Mouse (Mus musculus) midbrain, embryonic 14.5 days (tissue): Measurements from ENCODE around the gene Lemd1. TPM values are rescaled to one million over a fixed set of nuclear protein-coding genes. Genes with fewer than 3 reads are reported as not detected.

ENCODE experiments used
- ATAC-seq: fragments of 200-750 bp; cut with Nextera tagmentation; 2 replicates; pipeline ENCODE4 v1.8.0; 2017; ENCODE audit warnings: moderate number of reproducible peaks, moderate library complexity; ENCODE audit not compliant: low FRiP score, low TSS enrichment
- DNase-seq: peaks from one replicate; pipeline ENCODE4 v3.0.0-alpha.2; 2015
- H3K27ac ChIP-seq: fragments of 300-500 bp; sonication (generic); replicated peaks from 2 replicates; pipeline ENCODE4 v1.5.1; 2014; ENCODE audit warnings: mild to moderate bottlenecking, low read depth, low read length, moderate library complexity
- H3K27me3 ChIP-seq: fragments of 300-500 bp; sonication (generic); 2 replicates; pipeline ENCODE4 v1.6.1; 2014; ENCODE audit warnings: low read length, control low read depth, mixed read lengths; ENCODE audit not compliant: control insufficient read depth, insufficient read depth
- H3K36me3 ChIP-seq: fragments of 300-500 bp; sonication (generic); 2 replicates; pipeline ENCODE4 v1.6.1; 2014; ENCODE audit warnings: low read length, control low read depth; ENCODE audit not compliant: control insufficient read depth, insufficient read depth
- H3K4me1 ChIP-seq: fragments of 300-500 bp; sonication (generic); 2 replicates; pipeline ENCODE4 v1.6.1; 2014; ENCODE audit warnings: mild to moderate bottlenecking, antibody characterized with exemption, low read length, control low read depth; ENCODE audit not compliant: control insufficient read depth, insufficient read depth
- H3K4me2 ChIP-seq: fragments of 300-500 bp; sonication (generic); 2 replicates; pipeline ENCODE4 v1.6.1; 2014; ENCODE audit warnings: mild to moderate bottlenecking, low read length, moderate library complexity
- H3K4me3 ChIP-seq: fragments of 300-500 bp; sonication (generic); replicated peaks from 2 replicates; pipeline ENCODE4 v1.5.1; 2014; ENCODE audit warnings: low read depth, low read length
- H3K9ac ChIP-seq: fragments of 300-500 bp; sonication (generic); replicated peaks from 2 replicates; pipeline ENCODE4 v1.6.1; 2014; ENCODE audit warnings: mild to moderate bottlenecking, low read length, moderate library complexity
- H3K9me3 ChIP-seq: fragments of 300-500 bp; sonication (generic); 2 replicates; pipeline ENCODE4 v1.6.1; 2016; ENCODE audit warnings: low read length, control low read depth, mixed read lengths; ENCODE audit not compliant: control insufficient read depth
- WGBS: fragments of 180-500 bp; shearing (Covaris S2); extraction: QIAGEN DNeasy Blood & Tissue Kit; methylation state at CpG from one replicate; pipeline ENCODE4 v1.1.7; 2014; 5-methylcytosine and 5-hydroxymethylcytosine counted together
- polyA plus RNA-seq: library from polyadenylated mRNA; unstranded; fragments of >200 nt; fragmentation: Nextera tagmentation; extraction: Ambion mirVana; gene quantifications from 2 replicates; pipeline ENCODE4 v1.2.1, GENCODE M21; 2014

Gene Lemd1
- polyA plus RNA-seq, 1 experiment from 2014 or later = 23.2 TPM

GRCm38 (mm10) chr1:132171619-132172018 is 19.6 kb upstream of the Lemd1 start:
- H3K27ac ChIP-seq = no peak overlapping the region
- ATAC-seq = no peak
- no peak overlapping the region for H3K4me3 ChIP-seq
- no peaks in the 10 kb centered on the region for H3K9me3 ChIP-seq
- H3K4me1 ChIP-seq = peaks cover 22% of the 10 kb centered on the region
- WGBS = 15% methylated on average over 2 of the region's 2 CpGs
- no peaks in the 10 kb centered on the region for H3K36me3 ChIP-seq
- no peak for DNase-seq
- no peak overlapping the region for H3K9ac ChIP-seq
- H3K27me3 ChIP-seq = no peaks in the 10 kb centered on the region
- H3K4me2 ChIP-seq = no peak overlapping the region

DNA sequence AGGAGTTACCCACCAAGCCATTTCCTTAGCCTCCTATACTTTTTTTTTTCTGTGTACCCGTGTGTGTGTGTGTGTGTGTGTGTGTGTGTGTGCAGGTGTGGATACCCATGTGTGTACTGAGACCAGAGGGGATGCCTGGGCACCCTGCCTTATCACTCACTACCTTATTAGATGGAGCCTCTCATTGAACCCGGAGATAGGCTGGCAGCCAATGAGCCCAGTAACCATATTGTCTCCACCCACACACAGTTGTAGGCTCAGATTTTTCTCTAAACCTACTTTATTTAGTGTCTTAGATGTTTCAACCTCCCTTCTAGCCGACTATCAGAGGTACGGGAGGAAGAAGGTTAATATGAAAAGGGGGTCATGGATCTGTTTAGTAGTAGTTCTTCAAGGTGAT is 4.9 kb upstream of the Lemd1 start:
- ATAC-seq = no peak
- WGBS = 86% methylated on average over 4 of the region's 4 CpGs
- Histone ChIP-seq H3K36me3 (no peaks in the 10 kb centered on the region), H3K9ac (no peak overlapping the region), H3K27me3 (no peaks in the 10 kb centered on the region), H3K9me3 (no peaks in the 10 kb centered on the region), H3K4me1 (peaks cover 11% of the 10 kb centered on the region), H3K4me2 (no peak overlapping the region), H3K4me3 (no peak overlapping the region), H3K27ac (no peak overlapping the region)
- DNase-seq = no peak

DNA sequence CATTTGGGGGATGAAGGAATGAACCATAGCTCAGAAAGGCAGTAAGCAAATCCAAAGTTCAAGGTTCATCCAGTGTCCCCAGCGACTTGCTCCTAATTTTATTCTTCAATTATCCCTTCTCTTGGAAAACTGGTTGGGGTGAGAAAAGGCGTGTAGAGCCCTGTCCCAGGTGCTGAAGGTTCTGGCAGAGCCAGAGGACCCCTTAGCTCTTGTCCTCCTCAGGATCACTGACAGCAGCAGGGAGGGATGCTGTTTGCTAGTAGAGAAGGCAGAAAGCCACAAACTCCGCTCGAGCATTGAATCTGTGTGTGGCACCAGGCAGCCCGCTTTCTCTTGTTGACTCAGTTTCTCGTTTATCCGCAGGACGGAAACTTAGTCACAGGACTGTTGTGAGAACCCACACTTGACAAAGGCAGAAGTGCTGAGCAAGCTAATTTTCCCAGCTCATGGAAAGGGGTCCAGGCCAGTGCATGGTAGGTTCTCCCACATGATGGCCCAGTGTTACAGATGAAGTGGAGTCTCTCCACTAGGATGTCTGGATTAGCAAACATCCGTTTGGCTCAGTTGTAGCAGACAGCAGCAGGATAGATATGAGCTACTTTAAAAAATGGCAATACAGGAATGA is 2.7 kb upstream of the Lemd1 start:
- no peak overlapping the region for H3K4me3 ChIP-seq
- H3K4me2 ChIP-seq = no peak overlapping the region; the same call in 1 of the 2 replicates
- ATAC-seq (no peak), DNase-seq (no peak)
- peaks cover 25% of the 10 kb centered on the region for H3K4me1 ChIP-seq
- no peaks in the 10 kb centered on the region for H3K27me3 ChIP-seq
- no peak overlapping the region for H3K9ac ChIP-seq
- H3K9me3 ChIP-seq = no peaks in the 10 kb centered on the region
- H3K27ac ChIP-seq = peak overlapping the region; percentile 100; the same call in 1 of the 2 replicates
- H3K36me3 ChIP-seq = no peaks in the 10 kb centered on the region
- WGBS = 60% methylated on average over 9 of the region's 9 CpGs

- H3K4me1 ChIP-seq = peaks cover 32% of the 10 kb centered on the region
- no peaks in the 10 kb centered on the region for H3K27me3 ChIP-seq
- peak overlapping the region; percentile 100 for H3K27ac ChIP-seq
- WGBS = 28% methylated on average over 4 of the region's 4 CpGs
- H3K4me3 ChIP-seq = no peak overlapping the region
- peak overlapping the region; percentile 88 for H3K4me2 ChIP-seq
- no peak for ATAC-seq
- no peaks in the 10 kb centered on the region for H3K9me3 ChIP-seq
- peak overlapping the region; percentile 100; the same call in 1 of the 2 replicates for H3K9ac ChIP-seq
- no peak for DNase-seq
- H3K36me3 ChIP-seq = no peaks in the 10 kb centered on the region
These were observed 2.0 kb upstream of the Lemd1 start for GRCm38 (mm10) chr1:132189231-132189630.

GRCm38 (mm10) chr1:132190040-132190513 is 1.2 kb upstream of the Lemd1 start:
- peak; percentile 86 for ATAC-seq
- H3K9me3 ChIP-seq = no peaks in the 10 kb centered on the region
- peak overlapping the region; percentile 100 for H3K27ac ChIP-seq
- peak overlapping the region; percentile 99 for H3K4me3 ChIP-seq
- H3K4me1 ChIP-seq = peaks cover 41% of the 10 kb centered on the region
- peak; percentile 96 for DNase-seq
- peak overlapping the region; percentile 100 for H3K9ac ChIP-seq
- under 1% methylated on average over 48 of the region's 50 CpGs for WGBS
- H3K27me3 ChIP-seq = no peaks in the 10 kb centered on the region
- H3K4me2 ChIP-seq = peak overlapping the region; percentile 88
- no peaks in the 10 kb centered on the region for H3K36me3 ChIP-seq

DNA sequence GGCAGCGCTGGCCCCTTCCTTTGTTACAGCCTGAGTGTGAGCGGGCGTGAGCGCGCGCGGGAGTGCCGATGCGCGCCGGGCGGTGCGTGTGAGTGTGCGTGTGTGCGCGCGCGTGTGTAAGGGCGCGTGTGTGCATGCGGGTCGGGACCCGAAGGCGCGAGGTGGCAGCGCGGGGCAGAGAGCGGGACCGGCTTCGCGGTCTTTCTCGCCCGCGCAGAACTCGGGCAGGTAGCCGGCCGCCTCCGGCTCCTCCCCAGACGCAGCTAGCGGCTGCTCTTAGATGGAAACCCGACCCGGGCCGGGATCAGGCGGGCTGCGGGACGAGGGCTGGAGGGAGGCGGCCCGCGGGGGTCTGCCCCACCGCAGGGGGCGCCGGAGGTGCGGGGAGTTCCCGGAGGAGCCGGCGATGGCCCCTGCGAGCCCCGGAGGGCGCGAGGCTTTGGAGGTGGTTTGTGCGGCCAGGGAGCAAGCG is 574 bp upstream of the Lemd1 start:
- no peaks in the 10 kb centered on the region for H3K27me3 ChIP-seq
- peak overlapping the region; percentile 100 for H3K9ac ChIP-seq
- peaks cover 47% of the 10 kb centered on the region for H3K4me1 ChIP-seq
- peak overlapping the region; percentile 100 for H3K27ac ChIP-seq
- H3K36me3 ChIP-seq = no peaks in the 10 kb centered on the region
- whole genome bisulfite sequencing = under 1% methylated on average over 62 of the region's 62 CpGs
- peak overlapping the region; percentile 99 for H3K4me3 ChIP-seq
- no peaks in the 10 kb centered on the region for H3K9me3 ChIP-seq
- DNase-seq (peak; percentile 79), ATAC-seq (peak; percentile 34; the same call in 1 of the 2 replicates)
- H3K4me2 ChIP-seq = peak overlapping the region; percentile 88

GRCm38 (mm10) chr1:132191786-132192680 is 802 bp downstream of the Lemd1 start:
- Histone ChIP-seq H3K4me2 (peak overlapping the region; percentile 88), H3K4me1 (peaks cover 60% of the 10 kb centered on the region), H3K4me3 (peak overlapping the region; percentile 99), H3K27ac (peak overlapping the region; percentile 100), H3K27me3 (no peaks in the 10 kb centered on the region), H3K36me3 (no peaks in the 10 kb centered on the region), H3K9ac (peak overlapping the region; percentile 100), H3K9me3 (no peaks in the 10 kb centered on the region)
- 0 out of 2 replicates have a peak, but pooled peaks have one; percentile 9 for ATAC-seq
- WGBS = 1% methylated on average over 16 of the region's 16 CpGs
- peak; percentile 81 for DNase-seq

- Histone ChIP-seq H3K4me3 (peak overlapping the region; percentile 99), H3K9me3 (no peaks in the 10 kb centered on the region), H3K4me2 (peak overlapping the region; percentile 88), H3K4me1 (peaks cover 75% of the 10 kb centered on the region), H3K9ac (peak overlapping the region; percentile 100; the same call in 1 of the 2 replicates), H3K36me3 (0 out of 2 replicates have a peak, but pooled peaks cover 3% of the 10 kb centered on the region), H3K27me3 (no peaks in the 10 kb centered on the region), H3K27ac (peak overlapping the region; percentile 100; the same call in 1 of the 2 replicates)
- 46% methylated on average over 3 of the region's 3 CpGs for WGBS
- DNase-seq = no peak
- ATAC-seq = no peak
These were observed 2.6 kb downstream of the Lemd1 start for GRCm38 (mm10) chr1:132193806-132194205.
